Mouse (Mus musculus) retina, embryonic 14.5 days (tissue): ENCODE measurements at regions not wholly inside any gene's neighbourhood (a gene's known extent, or its start where the extent isn't known, plus 50 kb on each side); places are given as distances from the start of the nearest gene placed in this dataset.
"Not testable (repeated sequence)": the region's sequence is repeated elsewhere in the genome, so short reads cannot be mapped to it uniquely, and the experiment has no call there.

Experiments used
- DNase-seq: peaks from one replicate; pipeline ENCODE4 v3.0.0-alpha.2; 2015; ENCODE audit warnings: low spot score

GRCm38 (mm10) chr5:68252671-68253070 lies 221.0 kb downstream of the Grxcr1 start:
- peak; percentile 91 for DNase-seq

GRCm38 (mm10) chr5:68253476-68253875 lies 221.8 kb downstream of the Grxcr1 start:
- DNase-seq, result no peak

DNA sequence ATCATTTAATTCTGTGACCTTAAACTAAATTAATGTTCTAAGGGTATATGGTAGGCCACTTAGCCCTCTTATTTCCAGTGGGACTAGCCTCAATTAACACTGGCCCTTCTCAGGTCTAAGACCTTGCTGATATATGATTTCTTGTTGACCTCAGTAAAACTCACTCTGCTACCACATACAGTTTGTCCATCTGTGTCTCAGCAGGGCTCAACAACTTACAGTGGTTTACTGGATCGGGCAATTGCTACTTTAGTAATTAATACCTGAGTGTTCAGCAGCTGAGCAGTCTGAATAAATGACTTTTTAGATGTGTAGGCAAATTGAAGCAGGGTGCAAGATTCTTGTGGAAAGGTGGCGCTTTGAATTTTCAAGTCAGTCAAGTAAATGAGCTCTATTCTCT lies 222.5 kb downstream of the Grxcr1 start:
- DNase-seq, result no peak

GRCm38 (mm10) chr5:68264206-68264605 lies 232.6 kb downstream of the Grxcr1 start:
- DNase-seq, result no peak

- DNase-seq, result no peak
Observed at GRCm38 (mm10) chr5:68274271-68274670, 242.6 kb downstream of the Grxcr1 start.

GRCm38 (mm10) chr5:68275558-68276263 lies 244.1 kb downstream of the Grxcr1 start:
- DNase-seq, result no peak

DNA sequence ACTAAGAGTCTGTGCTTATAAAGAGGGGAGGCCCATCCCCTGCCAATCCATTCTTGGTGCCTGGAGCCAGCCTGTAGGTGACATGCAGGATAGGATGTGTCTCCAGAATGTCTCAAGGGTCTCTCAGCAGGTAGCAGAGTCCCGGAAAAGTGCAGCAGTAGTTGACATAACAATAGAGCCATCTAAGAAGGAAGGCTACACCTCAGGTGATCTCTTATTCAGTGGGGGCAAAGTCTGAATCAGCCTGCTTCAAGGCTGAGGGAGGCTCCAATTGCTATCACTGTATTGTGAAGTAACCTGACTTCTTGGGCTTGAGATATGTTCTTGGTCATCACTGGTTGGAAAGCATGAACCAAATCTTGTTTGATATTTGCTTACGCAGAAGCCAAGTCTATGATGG lies 264.1 kb downstream of the Grxcr1 start:
- DNase-seq, result not testable (repeated sequence)

DNA sequence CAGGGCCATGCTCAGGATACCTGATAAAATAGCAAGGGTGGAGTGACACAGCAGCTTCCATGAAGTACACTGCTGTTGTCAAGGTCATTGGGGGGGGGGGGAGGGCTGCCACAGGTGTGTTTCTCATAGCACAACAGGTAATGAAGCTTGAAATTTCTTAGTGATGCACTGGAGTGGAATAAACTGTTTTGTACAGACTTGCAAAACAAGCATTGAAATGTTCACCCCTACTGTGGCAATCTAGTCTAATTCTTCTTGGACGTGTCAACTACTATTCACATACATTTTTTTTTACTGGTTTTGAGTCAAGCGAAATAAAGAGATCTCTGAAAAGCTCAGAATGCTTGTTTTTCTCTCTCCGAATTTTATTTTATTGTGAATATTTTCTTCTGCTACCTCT lies 281.6 kb downstream of the Grxcr1 start:
- peak; percentile 13 for DNase-seq

- DNase-seq, result no peak
Observed at GRCm38 (mm10) chr5:68318979-68319378, 287.3 kb downstream of the Grxcr1 start.

- no peak for DNase-seq
Observed at GRCm38 (mm10) chr5:68326998-68327593, 295.5 kb downstream of the Grxcr1 start.

DNA sequence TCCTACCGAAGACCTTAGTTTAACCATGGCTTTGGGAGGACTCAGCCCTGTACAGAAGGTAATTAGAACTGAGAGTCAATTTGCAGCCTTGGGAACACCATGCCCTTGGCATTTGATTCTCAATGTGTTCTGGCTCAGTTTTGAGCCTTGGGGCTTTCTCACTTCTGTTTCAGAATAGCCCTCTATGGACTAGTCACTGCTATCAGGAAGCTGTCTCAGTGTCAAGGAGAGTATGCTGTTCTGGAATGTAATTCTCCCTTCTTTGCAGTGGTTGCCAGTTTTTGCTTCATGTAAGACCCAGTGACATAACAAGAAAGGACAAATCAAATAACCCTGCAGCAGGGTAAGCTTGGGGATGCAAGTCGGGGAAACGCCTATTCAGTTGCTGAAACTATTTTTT lies 297.7 kb downstream of the Grxcr1 start:
- no peak for DNase-seq

DNA sequence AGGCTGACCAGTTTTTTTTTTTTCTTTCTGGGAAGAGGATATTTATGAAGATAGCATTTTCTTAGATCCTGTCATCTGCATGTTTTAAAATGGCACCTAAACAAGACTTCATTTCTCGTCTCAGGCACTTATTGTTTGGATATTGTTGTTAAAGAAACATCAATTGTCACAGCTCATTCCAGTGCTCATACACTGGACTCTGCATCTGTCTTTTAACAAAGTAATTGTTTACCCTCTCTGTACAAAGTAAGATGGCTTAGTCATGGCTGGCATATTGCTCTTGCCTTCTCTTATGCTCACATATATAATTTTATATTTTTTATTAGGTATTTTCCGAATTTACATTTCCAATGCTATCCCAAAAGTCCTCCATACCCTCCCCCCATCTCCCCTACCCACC lies 298.2 kb downstream of the Grxcr1 start:
- DNase-seq, result no peak

DNA sequence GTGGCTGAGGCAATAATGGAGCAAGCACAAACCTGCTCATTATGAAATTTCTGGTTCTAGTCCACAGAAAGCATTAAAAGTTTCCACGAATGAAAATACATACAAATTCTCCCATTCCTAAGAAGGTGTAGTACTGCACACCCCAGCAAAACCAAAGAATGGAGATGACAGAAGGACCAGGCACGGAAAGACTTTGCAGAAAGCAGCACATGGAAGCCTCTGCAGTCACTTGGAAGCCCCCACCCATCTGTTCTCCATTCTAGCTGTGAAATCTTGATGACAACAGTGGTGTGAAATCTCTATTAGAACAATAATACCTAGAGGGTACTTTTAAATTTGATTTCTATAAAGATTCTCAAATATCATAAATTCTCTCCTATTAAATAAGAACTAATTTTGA lies 319.3 kb downstream of the Grxcr1 start:
- DNase-seq, result no peak

DNA sequence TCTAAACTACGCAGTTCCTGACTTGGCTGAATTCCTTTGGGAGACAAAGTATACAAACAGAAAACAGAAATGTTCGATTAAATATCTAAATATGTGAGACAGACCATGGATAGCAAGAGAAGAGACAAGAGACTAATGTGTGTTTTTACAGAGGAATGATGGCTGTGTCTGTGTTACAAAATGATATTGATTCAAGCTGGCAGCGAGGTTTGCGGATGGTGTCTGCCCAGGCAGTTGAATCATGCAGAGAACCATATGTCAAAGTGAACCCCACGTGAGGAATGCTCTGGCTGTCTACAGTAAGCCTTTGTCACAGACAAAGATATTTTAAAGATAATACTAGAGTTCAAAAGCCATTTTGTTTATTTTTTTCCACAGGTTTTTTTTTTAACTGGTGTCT lies 320.2 kb downstream of the Grxcr1 start:
- peak; percentile 78 for DNase-seq

DNA sequence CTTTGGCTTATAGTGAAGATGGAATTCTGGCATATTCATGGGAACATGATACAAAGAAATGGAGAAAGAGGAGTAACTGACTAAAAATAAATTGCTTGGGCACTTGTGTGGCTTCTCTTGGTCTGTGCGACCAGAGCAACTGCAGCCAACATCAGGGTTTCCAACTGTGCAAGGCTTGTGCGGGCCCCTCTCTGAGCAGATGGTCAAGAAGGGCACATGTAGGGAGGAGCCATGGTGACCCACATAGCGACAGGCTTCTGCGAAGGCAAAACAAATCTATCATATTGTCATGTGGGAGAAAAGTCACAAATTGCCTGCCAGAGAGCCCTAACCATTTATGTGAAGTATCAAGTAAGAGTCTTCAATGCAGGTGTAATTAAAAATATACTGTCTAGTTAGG lies 321.6 kb downstream of the Grxcr1 start:
- DNase-seq, result peak; percentile 66

GRCm38 (mm10) chr5:68353816-68354215 lies 322.2 kb downstream of the Grxcr1 start:
- not testable (repeated sequence) for DNase-seq

DNA sequence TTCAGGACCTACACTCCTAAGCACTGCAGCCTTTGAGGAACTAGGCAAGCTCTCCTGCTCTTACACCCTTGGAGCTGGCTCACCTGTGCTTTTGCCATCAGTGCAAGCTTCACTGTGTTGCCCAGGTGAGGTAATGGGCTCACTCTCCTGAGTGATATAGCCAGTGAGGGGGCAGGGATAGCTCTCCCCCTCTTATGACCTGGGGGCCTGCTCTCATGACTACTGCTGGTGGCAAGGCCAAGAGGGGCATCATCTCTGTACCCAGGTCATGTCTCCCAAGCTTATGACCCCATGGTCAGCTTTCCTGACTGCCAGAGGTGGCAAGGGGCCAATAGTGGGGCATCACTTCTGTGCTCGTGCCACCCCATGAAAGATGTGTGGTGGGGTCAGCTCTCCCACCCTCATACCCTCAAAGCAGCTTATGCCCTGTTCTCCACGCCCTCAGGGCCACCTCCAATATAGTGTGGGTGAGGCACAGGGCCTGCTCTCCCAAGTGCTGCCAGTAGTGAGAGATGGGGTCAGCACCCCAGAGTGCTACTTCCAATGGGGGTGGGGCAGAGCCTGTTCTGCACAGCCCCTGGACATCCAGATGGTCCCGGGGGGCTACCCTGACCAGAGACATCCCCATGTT lies 330.1 kb downstream of the Grxcr1 start:
- no peak for DNase-seq

GRCm38 (mm10) chr5:68373082-68373481 lies 341.4 kb downstream of the Grxcr1 start:
- no peak for DNase-seq
